Mouse (Mus musculus) midbrain, postnatal 0 days (tissue): ENCODE results near the gene Sfxn3. TPM values are rescaled to one million over a fixed set of nuclear protein-coding genes. Genes with fewer than 3 reads are reported as not detected.
A peak's percentile ranks its signal among the peaks of the same experiment; 100 is the strongest.

ENCODE experiments used
- ATAC-seq: fragments of 200-750 bp; cut with Nextera tagmentation; 2 replicates; pipeline ENCODE4 v1.8.0; 2017; ENCODE audit warnings: moderate number of reproducible peaks, mild to moderate bottlenecking, moderate TSS enrichment, moderate library complexity; ENCODE audit not compliant: low FRiP score
- DNase-seq: peaks from one replicate; pipeline ENCODE4 v3.0.0-alpha.2; 2015; ENCODE audit warnings: low spot score
- H3K27ac ChIP-seq: fragments of 300-500 bp; sonication (generic); 2 replicates; pipeline ENCODE4 v1.5.1; 2014; ENCODE audit warnings: low read depth, mild to moderate bottlenecking, low read length, mixed read lengths
- H3K27me3 ChIP-seq: fragments of 300-500 bp; sonication (generic); 2 replicates; pipeline ENCODE4 v1.6.1; 2014; ENCODE audit warnings: low read length, control low read depth, mixed read lengths; ENCODE audit not compliant: insufficient read depth
- H3K36me3 ChIP-seq: fragments of 300-500 bp; sonication (generic); 2 replicates; pipeline ENCODE4 v1.6.1; 2014; ENCODE audit warnings: low read length, control low read depth, mixed read lengths; ENCODE audit not compliant: insufficient read depth
- H3K4me1 ChIP-seq: fragments of 300-500 bp; sonication (generic); 2 replicates; pipeline ENCODE4 v1.6.1; 2014; ENCODE audit warnings: mild to moderate bottlenecking, control low read depth, antibody characterized with exemption, low read length, mixed read lengths; ENCODE audit not compliant: insufficient read depth
- H3K4me2 ChIP-seq: fragments of 300-500 bp; sonication (generic); 2 replicates; pipeline ENCODE4 v1.6.1; 2014; ENCODE audit warnings: low read depth, mild to moderate bottlenecking, low read length, mixed read lengths; ENCODE audit not compliant: poor library complexity, severe bottlenecking
- H3K4me3 ChIP-seq: fragments of 300-500 bp; sonication (generic); 2 replicates; pipeline ENCODE4 v1.5.1; 2014; ENCODE audit warnings: low read depth, mild to moderate bottlenecking, low read length, moderate library complexity
- H3K9ac ChIP-seq: fragments of 300-500 bp; sonication (generic); replicated peaks from 2 replicates; pipeline ENCODE4 v1.6.1; 2014; ENCODE audit warnings: mild to moderate bottlenecking, low read length, moderate library complexity, mixed read lengths; ENCODE audit not compliant: poor library complexity, severe bottlenecking
- H3K9me3 ChIP-seq: fragments of 300-500 bp; sonication (generic); 2 replicates; pipeline ENCODE4 v1.6.1; 2016; ENCODE audit warnings: low read length, control low read depth
- CTCF ChIP-seq: IDR thresholded peaks from 2 replicates; pipeline ENCODE4 v1.5.1; 2016; ENCODE audit warnings: antibody characterized with exemption, mild to moderate bottlenecking
- WGBS: fragments of 180-500 bp; shearing (Covaris S2); extraction: QIAGEN DNeasy Blood & Tissue Kit; methylation state at CpG from one replicate; pipeline ENCODE4 v1.1.7; 2014; 5-methylcytosine and 5-hydroxymethylcytosine counted together
- polyA plus RNA-seq: library from polyadenylated mRNA; unstranded; fragments of >200 nt; fragmentation: Nextera tagmentation; extraction: Ambion mirVana; gene quantifications from 2 replicates; pipeline ENCODE4 v1.2.1, GENCODE M21; 2015
- total RNA-seq: library from RNA; depleted of rRNA; stranded (reverse); fragments of >200 nt; gene quantifications from 2 replicates; pipeline ENCODE4 v1.2.3, GENCODE M21; 2014

Sfxn3 gene
- total and polyA plus RNA-seq, 2 experiments from 2014 or later: 85.8 to 102 TPM

- Histone ChIP-seq H3K4me2 (peak within 1 kb of the TSS; percentile 77), H3K27me3 (no peaks in the 10 kb centered on the region), H3K36me3 (peaks cover 12% of the 10 kb centered on the region), H3K27ac (peak within 1 kb of the TSS; percentile 94), H3K9me3 (no peaks in the 10 kb centered on the region), H3K4me1 (peaks cover 5% of the 10 kb centered on the region; the same call in 1 of the 2 replicates), H3K4me3 (peak within 1 kb of the TSS; percentile 57), H3K9ac (peak within 1 kb of the TSS; percentile 68)
- ATAC-seq (no peak), DNase-seq (no peak)
- 86% methylated on average over 5 of the region's 5 CpGs for WGBS
- TF ChIP-seq CTCF: no peak
These were observed 1.7 kb upstream of the Sfxn3 start, which contains the start of gene Pdzd7 for GRCm38 (mm10) chr19:45045651-45046050. Gene Pdzd7, minus strand, starts transcription at chr19:45045717.

- Histone ChIP-seq H3K27me3 (no peaks in the 10 kb centered on the region), H3K36me3 (peaks cover 19% of the 10 kb centered on the region), H3K9me3 (no peaks in the 10 kb centered on the region), H3K9ac (peak overlapping the region; percentile 68), H3K4me3 (peak overlapping the region; percentile 57), H3K4me1 (peaks cover 5% of the 10 kb centered on the region; the same call in 1 of the 2 replicates), H3K27ac (peak overlapping the region; percentile 94), H3K4me2 (peak overlapping the region; percentile 77)
- peak; percentile 69 for ATAC-seq
- peak; percentile 51 for TF ChIP-seq CTCF
- under 1% methylated on average over 34 of the region's 34 CpGs for WGBS
- DNase-seq: peak; percentile 94
These were observed 581 bp upstream of the Sfxn3 start for GRCm38 (mm10) chr19:45046523-45047321.

- Histone ChIP-seq H3K4me1 (peaks cover 5% of the 10 kb centered on the region; the same call in 1 of the 2 replicates), H3K9me3 (no peaks in the 10 kb centered on the region), H3K4me2 (peak overlapping the region; percentile 77), H3K4me3 (peak overlapping the region; percentile 57), H3K36me3 (peaks cover 33% of the 10 kb centered on the region), H3K27ac (peak overlapping the region; percentile 94), H3K27me3 (no peaks in the 10 kb centered on the region), H3K9ac (peak overlapping the region; percentile 68)
- no peak for TF ChIP-seq CTCF
- 23% methylated on average over 11 of the region's 11 CpGs for WGBS
- ATAC-seq (peak; percentile 65), DNase-seq (peak; percentile 70)
These were observed 786 bp downstream of the Sfxn3 start for GRCm38 (mm10) chr19:45047935-45048643.

GRCm38 (mm10) chr19:45048644-45049365 lies 1.5 kb downstream of the Sfxn3 start:
- TF ChIP-seq CTCF: no peak
- WGBS: 81% methylated on average over 12 of the region's 12 CpGs
- no peaks in the 10 kb centered on the region for H3K27me3 ChIP-seq

GRCm38 (mm10) chr19:45049523-45049922 lies 2.2 kb downstream of the Sfxn3 start:
- H3K9ac ChIP-seq: no peak overlapping the region
- peaks cover 5% of the 10 kb centered on the region; the same call in 1 of the 2 replicates for H3K4me1 ChIP-seq
- H3K27me3 ChIP-seq: no peaks in the 10 kb centered on the region
- 76% methylated on average over 9 of the region's 9 CpGs for WGBS
- no peak overlapping the region for H3K27ac ChIP-seq
- DNase-seq (no peak), ATAC-seq (no peak)
- H3K4me3 ChIP-seq: peak overlapping the region; percentile 57; the same call in 1 of the 2 replicates
- TF ChIP-seq CTCF: no peak
- peaks cover 42% of the 10 kb centered on the region for H3K36me3 ChIP-seq
- H3K4me2 ChIP-seq: peak overlapping the region; percentile 77
- H3K9me3 ChIP-seq: no peaks in the 10 kb centered on the region

More at GRCm38 (mm10) chr19:45048644-45049365, 1.5 kb downstream of the Sfxn3 start:
- Histone ChIP-seq H3K9ac (peak overlapping the region; percentile 68), H3K4me2 (peak overlapping the region; percentile 77), H3K4me1 (peaks cover 5% of the 10 kb centered on the region; the same call in 1 of the 2 replicates), H3K27ac (peak overlapping the region; percentile 94), H3K36me3 (peaks cover 37% of the 10 kb centered on the region), H3K4me3 (peak overlapping the region; percentile 57), H3K9me3 (no peaks in the 10 kb centered on the region)
- no peak for DNase-seq
- ATAC-seq: no peak
